Mouse (Mus musculus) fat pad, adult 2 months (tissue): Measurements from ENCODE around the gene Sp110.
"Not testable (repeated sequence)": the region's sequence is repeated elsewhere in the genome, so short reads cannot be mapped to it uniquely, and the experiment has no call there.

Source experiments
- DNase-seq: peaks from one replicate; pipeline ENCODE4 v3.0.0-alpha.2; 2011; ENCODE audit warnings: low read depth, low spot score; ENCODE audit errors: extremely low read depth

Gene Sp110

GRCm38 (mm10) chr1:85555261-85555660 lies 43.4 kb downstream of the Sp110 start:
- DNase-seq = not testable (repeated sequence)

GRCm38 (mm10) chr1:85546442-85546841 lies 52.2 kb downstream of the Sp110 start:
- not testable (repeated sequence) for DNase-seq

- DNase-seq = not testable (repeated sequence)
These were observed 54.8 kb downstream of the Sp110 start for GRCm38 (mm10) chr1:85543818-85544217.

- not testable (repeated sequence) for DNase-seq
These were observed 70.0 kb downstream of the Sp110 start for GRCm38 (mm10) chr1:85528451-85529110.
